Mouse (Mus musculus): ENCODE results near the gene 2010111I01Rik.

The 2010111I01Rik gene

DNA sequence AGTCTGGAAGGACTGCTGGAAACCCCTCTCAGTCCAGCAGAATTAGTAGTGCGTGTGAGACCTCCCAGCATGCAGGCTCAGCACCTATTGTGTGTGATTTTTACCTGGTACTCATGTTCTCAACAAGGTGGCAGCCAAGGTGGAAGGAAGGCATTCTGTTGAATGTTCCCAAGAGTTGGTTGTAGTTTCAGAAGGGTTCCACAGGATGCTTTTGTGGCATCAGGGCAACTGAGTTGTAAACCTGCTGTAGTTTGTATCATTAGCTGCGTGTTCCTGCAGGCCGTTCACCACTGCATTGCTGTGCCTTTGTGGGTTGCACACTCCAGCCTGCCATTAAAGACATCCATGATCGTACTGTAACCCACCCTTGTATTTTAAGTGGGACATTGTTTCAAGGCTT lies 294.0 kb downstream of the 2010111I01Rik start:
- no peak for DNase-seq (ENCODE audit: low spot score)

DNA sequence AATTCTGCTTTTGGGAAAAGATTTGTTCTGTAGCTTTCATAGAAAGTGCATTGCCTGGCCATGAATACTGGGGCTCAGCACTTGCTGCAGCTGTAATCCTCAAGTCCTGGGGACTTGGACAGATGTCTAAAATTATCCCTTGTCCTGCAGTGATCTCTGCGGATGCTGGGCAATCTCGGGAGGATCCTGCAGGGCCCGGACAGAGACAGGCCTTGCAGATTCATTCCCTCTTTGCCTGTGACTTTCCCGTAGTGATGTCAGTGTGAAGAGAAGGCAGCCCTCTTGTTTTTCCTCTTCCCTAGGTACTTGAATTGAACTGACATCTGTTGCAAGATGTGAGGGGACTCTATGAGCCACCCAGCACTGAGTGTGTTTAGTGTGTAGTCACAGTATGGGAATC lies 295.4 kb downstream of the 2010111I01Rik start:
- no peak for DNase-seq (ENCODE audit: low spot score)

DNA sequence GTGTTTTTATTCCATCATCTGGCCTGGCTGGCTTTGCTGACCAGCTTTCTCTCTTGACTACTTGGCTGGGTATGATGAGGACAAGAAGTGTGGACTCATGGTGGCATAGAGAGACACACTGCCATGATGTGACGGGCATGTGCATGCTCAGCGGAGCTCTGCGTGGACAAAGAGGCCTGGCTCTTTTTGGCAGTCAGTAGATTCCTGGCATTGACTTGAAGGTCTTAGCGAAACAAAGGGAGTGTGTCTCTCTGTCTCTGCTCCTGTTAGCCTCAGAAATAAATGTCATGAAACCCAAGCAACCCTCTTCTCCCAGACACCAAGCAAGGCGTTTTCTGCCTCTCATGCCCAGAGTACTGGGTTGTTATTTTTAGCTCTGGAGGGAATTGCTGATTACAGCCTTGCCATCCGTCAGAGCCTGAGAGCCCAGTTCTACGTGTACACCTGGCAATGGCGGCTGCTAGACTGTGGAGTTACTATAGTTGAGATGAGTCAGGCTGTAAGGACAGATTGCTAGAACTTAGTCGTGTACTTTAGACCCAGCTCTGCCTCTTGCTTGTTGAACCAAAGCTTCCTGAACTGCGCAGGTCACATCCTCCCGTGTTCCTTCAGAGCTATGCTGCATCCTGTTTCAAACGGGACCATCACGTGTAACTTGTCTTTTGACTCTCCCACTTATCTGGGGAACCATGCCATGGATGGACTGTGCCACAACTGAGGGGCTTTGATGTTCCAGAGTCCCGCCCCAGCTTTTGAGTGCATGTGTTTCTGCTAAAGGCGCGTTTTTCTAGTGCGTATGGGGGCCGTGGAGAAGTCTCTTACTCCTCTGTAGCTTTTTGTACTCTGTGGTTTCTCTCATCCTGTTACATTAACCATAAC lies 296.3 kb downstream of the 2010111I01Rik start:
- DNase-seq (ENCODE audit: low spot score), result no peak

DNA sequence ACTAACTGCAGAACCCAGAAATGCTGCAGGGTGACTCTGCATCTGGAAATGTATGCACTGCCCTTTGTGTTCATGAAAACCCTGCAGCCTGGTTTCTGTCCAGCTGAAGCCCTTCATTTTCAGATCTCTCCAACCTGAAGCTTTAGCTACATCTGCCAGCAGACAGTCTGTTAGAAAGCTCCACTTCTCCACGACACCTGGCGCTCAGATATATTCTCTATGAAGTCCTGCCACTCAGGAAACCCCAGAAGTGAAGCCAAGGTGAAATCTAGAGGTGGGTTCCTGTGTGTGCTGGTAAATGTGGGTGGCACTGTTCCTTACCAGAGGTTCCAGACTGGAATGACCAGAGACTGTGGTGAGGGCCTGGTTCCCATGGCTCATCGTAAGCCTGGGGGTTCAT lies 297.0 kb downstream of the 2010111I01Rik start:
- no peak for DNase-seq (ENCODE audit: low spot score)

GRCm38 (mm10) chr13:63262168-63262957 lies 297.7 kb downstream of the 2010111I01Rik start:
- no peak for DNase-seq (ENCODE audit: low spot score)

GRCm38 (mm10) chr13:63268371-63268770 lies 303.7 kb downstream of the 2010111I01Rik start:
- DNase-seq (ENCODE audit: low spot score), result no peak

GRCm38 (mm10) chr13:63268776-63269175 lies 304.1 kb downstream of the 2010111I01Rik start:
- DNase-seq (ENCODE audit: low spot score), result no peak

DNA sequence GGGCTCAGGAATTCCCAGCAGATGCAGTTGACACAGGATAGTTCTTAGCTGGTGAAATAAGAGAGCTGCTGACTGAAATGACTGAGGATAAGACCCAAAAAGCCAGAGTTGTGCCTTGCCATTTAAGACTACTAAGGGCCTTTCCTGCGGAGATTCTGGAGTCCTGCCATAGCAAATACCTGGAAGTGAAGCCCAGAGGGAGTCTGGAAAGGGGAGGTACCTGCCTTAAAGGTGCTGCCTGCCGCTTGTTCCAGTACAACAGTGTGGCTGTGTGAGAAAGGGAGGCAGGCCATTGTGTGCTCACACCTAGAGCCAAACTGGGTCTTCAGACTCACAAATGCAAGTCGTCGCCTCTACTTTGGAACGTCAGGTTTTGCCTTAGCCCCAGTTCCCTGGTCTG lies 305.5 kb downstream of the 2010111I01Rik start:
- no peak for DNase-seq (ENCODE audit: low spot score)

GRCm38 (mm10) chr13:63272017-63272601 lies 307.4 kb downstream of the 2010111I01Rik start:
- no peak for DNase-seq (ENCODE audit: low spot score)

DNA sequence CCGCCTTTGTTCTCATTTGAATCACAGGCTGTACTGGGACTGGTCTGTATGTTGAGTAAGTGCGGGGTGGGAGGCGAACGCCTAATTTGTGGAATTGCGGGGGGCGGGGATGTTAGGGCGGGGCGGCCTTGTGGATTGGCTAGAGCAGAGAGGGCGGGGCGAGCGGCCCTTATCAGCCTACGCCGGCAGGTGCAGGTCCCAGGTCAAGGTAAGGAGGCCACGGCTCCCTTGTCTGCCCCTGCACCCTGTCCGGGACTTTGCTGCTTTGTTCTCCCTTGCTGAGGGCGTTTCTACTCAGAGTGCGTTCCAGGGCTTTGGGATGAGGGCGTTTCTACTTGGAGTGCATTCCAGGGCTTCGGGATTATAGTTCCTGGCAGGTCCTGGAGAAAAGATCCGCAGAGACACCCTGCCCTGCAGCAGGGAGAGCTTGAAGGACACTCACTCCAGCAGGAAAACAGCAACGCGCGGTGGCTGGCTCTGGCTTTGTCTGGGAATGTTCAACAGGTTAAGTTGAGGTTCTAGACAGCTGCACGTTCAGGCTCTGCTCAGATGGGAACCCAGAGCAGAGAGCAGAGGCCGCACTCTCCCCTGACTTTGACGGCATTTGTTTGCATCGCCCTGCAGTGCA lies 308.0 kb downstream of the 2010111I01Rik start:
- no peak for DNase-seq (ENCODE audit: low spot score)

DNA sequence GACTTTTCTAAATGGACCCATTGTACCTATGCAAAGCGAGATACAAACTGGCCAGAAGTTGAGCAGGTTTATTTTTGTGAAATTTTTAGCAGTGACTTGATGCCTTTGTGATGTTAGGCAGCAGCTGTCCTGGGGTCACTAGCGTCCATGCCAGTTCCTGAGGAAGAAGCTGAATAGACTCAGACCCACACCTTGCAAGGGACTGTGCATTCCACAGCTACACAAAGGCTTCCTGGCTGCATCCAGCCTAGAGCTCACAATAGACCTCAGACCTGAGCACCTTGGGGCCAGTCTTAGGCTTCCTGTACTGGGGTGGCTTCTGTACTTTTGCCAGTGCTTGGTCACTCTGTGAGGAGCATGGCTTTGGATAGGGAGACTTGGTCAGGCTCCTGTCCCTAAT lies 309.2 kb downstream of the 2010111I01Rik start:
- DNase-seq (ENCODE audit: low spot score), result no peak

- DNase-seq (ENCODE audit: low spot score), result no peak
Measured at GRCm38 (mm10) chr13:63274488-63275166, 309.9 kb downstream of the 2010111I01Rik start.

DNA sequence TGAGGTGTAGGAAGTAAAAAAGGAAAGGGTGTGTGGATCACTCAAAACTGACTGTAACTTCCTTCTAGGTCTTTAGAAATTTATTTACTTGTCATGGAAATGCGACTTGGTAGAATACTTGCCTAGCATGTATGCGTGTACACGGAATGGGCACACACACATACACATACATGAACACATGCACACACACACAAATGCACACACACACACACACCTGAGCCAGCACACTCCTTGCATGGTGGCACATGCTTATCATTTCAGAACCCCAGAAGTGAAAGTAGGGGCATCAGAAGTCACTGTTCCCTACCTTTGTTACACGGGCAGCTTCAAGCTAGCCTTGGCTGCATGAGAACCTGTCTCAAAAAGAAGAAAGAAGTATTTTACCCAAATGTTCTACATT lies 311.7 kb downstream of the 2010111I01Rik start:
- DNase-seq (ENCODE audit: low spot score), result no peak

- DNase-seq (ENCODE audit: low spot score), result no peak
Measured at GRCm38 (mm10) chr13:63277316-63277715, 312.6 kb downstream of the 2010111I01Rik start.

GRCm38 (mm10) chr13:63278141-63278631 lies 313.5 kb downstream of the 2010111I01Rik start:
- no peak for DNase-seq (ENCODE audit: low spot score)

DNA sequence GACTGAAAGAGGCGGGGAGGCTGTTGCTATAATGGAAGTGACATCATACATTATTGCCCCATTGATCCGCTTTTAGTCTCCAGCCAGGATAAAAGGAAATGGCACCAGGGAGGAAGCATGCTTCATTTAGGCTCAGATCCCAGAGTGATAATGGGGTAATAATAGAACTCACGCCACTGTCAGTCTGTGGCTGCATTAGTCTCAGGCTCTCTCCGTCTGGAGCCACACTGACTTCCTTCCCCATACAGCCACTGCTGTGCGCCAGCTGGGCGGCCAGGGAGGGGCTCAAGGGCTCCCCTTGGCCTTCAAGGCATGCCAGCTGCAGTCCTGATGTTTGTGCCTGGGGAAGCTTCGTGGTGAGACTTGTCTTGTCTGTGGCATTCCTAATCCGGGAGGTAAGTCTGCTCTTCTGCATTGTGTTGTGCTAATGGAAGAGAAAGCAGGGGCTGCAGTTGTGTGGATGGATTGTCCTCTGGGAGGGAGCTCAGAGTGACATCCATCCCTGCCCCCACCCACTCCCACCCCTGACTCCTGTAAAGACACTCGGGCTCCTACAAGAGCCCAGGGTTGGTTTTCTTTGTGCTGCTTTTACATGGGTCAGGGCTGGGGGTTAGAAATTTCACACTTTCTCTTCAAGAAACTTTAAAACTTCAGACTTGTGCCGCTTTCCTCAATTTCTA lies 314.2 kb downstream of the 2010111I01Rik start:
- DNase-seq (ENCODE audit: low spot score), result no peak

DNA sequence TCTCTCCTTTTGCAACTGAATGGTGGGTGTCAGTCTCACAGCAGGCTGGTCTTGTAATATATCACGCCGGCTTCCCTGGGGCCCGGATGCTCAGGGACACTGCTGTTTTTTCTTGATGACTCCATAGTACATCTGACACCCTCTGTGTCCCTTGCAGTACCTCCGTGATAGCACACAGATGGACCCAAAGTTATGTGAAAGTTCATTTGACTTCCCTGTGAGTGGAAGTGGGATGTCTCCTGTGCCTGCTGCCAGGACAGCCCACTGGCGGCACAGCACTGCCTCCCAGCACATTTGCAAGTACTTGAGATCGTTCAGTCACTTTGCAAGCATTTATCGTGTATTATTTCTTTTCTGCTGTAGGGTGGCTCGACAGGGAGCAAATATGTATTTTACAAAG lies 315.1 kb downstream of the 2010111I01Rik start:
- DNase-seq (ENCODE audit: low spot score), result no peak

- no peak for DNase-seq (ENCODE audit: low spot score)
Measured at GRCm38 (mm10) chr13:63280344-63280743, 315.7 kb downstream of the 2010111I01Rik start.

DNA sequence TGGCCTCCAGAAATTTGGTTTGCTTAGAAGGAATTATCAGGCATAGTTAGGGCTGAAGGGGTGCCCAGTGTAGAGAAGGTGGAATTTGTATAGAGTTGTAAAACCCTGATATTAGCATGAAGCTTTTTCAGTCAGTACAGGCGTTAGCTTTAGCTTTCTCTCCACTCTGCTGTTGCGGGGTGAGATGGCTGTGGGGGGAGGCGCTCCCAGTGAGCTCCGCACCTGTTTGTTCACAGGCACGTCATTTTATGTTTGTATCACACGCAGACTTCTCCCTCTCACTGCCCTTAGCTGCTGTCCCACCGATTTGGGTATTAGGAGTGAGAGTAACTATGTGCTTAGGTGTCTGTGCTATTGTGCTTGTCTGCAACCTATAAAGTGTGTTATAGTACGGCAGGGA lies 316.5 kb downstream of the 2010111I01Rik start:
- no peak for DNase-seq (ENCODE audit: low spot score)

DNA sequence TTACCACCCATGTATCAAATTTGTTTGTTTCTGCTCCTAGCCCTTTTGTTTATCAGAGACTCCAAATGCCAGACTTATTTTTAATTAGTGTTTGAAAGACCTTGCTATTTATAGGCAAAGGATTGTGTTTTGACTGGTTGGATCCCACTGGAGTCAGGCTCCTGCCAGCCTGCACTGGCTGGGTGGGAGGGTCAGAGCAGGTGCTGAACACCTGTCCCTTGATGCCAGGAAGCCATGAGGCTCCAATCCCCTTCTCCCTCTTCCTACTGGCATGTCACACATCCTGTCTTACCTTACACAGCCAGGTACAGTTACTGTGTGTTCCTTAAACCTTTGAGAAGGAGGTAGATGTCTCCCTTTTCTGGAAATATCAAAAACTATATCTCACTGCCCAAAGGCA lies 318.5 kb downstream of the 2010111I01Rik start:
- no peak for DNase-seq (ENCODE audit: low spot score)

GRCm38 (mm10) chr13:63284748-63285147 lies 320.1 kb downstream of the 2010111I01Rik start:
- DNase-seq (ENCODE audit: low spot score), result no peak
